Mouse (Mus musculus) kidney, adult 11 months (tissue): Measurements from ENCODE around the gene Hist1h2an.
"Not testable (repeated sequence)": the region's sequence is repeated elsewhere in the genome, so short reads cannot be mapped to it uniquely, and the experiment has no call there.

Experiments
- DNase-seq: peaks from one replicate; pipeline ENCODE4 v3.0.0; 2022

The Hist1h2an gene

GRCm38 (mm10) chr13:21786899-21787629 is at the start of gene Hist1h2an, which contains the start of gene Hist1h2bp:
TSS of gene Hist1h2an (minus strand) at chr13:21787218.
TSS of gene Hist1h2bp (plus strand) at chr13:21787461.
- DNase-seq = peak; percentile 78

GRCm38 (mm10) chr13:21833461-21833860 is 46.4 kb upstream of the Hist1h2an start, which contains the start of the genes Hist1h2ap and Hist1h2br:
TSS of gene Hist1h2ap (minus strand) at chr13:21833507.
TSS of gene Hist1h2br (plus strand) at chr13:21833743.
- DNase-seq = not testable (repeated sequence)

GRCm38 (mm10) chr13:21831418-21832394 is 44.7 kb upstream of the Hist1h2an start, which contains the start of gene Hist1h4n:
TSS of gene Hist1h4n (minus strand) at chr13:21832196.
- peak; percentile 3 for DNase-seq

- DNase-seq = no peak
These were observed 43.3 kb upstream of the Hist1h2an start for GRCm38 (mm10) chr13:21830344-21830743.

- no peak for DNase-seq
These were observed 41.5 kb upstream of the Hist1h2an start for GRCm38 (mm10) chr13:21828511-21828910.

GRCm38 (mm10) chr13:21820082-21820890 is 33.3 kb upstream of the Hist1h2an start:
- DNase-seq = not testable (repeated sequence)

- not testable (repeated sequence) for DNase-seq
These were observed 25.1 kb upstream of the Hist1h2an start for GRCm38 (mm10) chr13:21812092-21812491.

GRCm38 (mm10) chr13:21811539-21811938 is 24.5 kb upstream of the Hist1h2an start, which contains the start of gene Hist1h4m:
TSS of gene Hist1h4m (plus strand) at chr13:21811746.
- DNase-seq = peak; percentile 6

GRCm38 (mm10) chr13:21811074-21811473 is 24.1 kb upstream of the Hist1h2an start:
- DNase-seq = not testable (repeated sequence)

- not testable (repeated sequence) for DNase-seq
These were observed 23.1 kb upstream of the Hist1h2an start, which contains the start of the genes Hist1h2bq and Hist1h2ao for GRCm38 (mm10) chr13:21810073-21810472. TSS of gene Hist1h2bq (minus strand) at chr13:21810197. TSS of gene Hist1h2ao (plus strand) at chr13:21810465.

GRCm38 (mm10) chr13:21803058-21803457 is 16.0 kb upstream of the Hist1h2an start:
- not testable (repeated sequence) for DNase-seq

GRCm38 (mm10) chr13:21797163-21797562 is 10.1 kb upstream of the Hist1h2an start:
- DNase-seq = not testable (repeated sequence)

GRCm38 (mm10) chr13:21795584-21795983 is 8.6 kb upstream of the Hist1h2an start:
- no peak for DNase-seq

GRCm38 (mm10) chr13:21790601-21791283 is 3.7 kb upstream of the Hist1h2an start:
- no peak for DNase-seq

- DNase-seq = no peak
These were observed 2.9 kb upstream of the Hist1h2an start for GRCm38 (mm10) chr13:21789925-21790324.

GRCm38 (mm10) chr13:21787760-21788593 is 959 bp upstream of the Hist1h2an start:
- DNase-seq = no peak

GRCm38 (mm10) chr13:21786189-21786898 is 674 bp downstream of the Hist1h2an start:
- no peak for DNase-seq

- no peak for DNase-seq
These were observed 2.7 kb downstream of the Hist1h2an start for GRCm38 (mm10) chr13:21784311-21784710.

GRCm38 (mm10) chr13:21783734-21784161 is 3.3 kb downstream of the Hist1h2an start:
- DNase-seq = no peak

GRCm38 (mm10) chr13:21783255-21783617 is 3.8 kb downstream of the Hist1h2an start, which contains the start of gene Hist1h3i:
TSS of gene Hist1h3i (minus strand) at chr13:21783370.
- no peak for DNase-seq
